Mouse (Mus musculus) kidney, postnatal 25 days (tissue): ENCODE results near the gene Slc2a13.

Experiments used
- DNase-seq, 2 experiments: peaks; one replicate each; pipeline ENCODE4 v3.0.0; 2021; ENCODE audit warnings: mixed read lengths in 2 of 2

The Slc2a13 gene

DNA sequence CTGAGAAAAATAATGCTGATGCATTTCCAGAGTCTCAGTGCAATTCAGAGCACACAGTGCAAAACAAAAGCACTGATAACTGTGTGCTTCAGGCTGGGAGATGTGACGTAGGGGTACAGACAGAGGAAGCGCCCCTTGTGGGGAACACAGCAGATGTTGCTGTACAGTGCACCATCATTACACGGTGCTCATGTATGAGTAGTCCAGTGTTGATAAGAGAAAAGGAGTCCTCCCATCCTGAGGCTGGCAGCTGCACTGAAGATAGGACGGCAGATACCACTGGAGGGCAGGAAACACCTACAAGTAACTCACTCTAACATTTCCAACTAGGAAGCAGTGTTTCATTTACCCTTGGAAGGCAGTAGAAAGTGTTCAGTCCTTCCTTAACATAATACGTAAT, 312.5 kb downstream of the Slc2a13 start:
- peak in 1 of 2 experiments; percentile 42 for DNase-seq

DNA sequence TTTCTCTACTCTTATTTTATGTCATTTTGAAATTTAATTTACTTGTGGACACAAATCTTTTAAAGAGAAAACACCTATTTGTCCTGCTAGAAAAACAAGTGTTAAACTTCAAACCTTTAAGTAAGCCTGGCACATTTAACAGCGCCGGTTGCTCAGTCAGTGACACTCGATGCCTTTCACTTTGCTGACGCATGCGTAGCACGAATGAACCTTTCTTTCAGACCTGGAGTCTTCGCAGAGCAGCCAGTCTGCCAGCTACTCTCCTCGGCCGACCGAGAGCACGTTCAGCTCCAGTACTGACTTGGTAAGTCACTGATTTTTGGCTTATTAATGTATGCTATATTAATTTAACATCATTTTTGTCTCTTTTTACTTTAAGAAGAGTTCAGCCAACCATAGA, 315.9 kb downstream of the Slc2a13 start:
- DNase-seq, result peak; percentile 58 to 71

DNA sequence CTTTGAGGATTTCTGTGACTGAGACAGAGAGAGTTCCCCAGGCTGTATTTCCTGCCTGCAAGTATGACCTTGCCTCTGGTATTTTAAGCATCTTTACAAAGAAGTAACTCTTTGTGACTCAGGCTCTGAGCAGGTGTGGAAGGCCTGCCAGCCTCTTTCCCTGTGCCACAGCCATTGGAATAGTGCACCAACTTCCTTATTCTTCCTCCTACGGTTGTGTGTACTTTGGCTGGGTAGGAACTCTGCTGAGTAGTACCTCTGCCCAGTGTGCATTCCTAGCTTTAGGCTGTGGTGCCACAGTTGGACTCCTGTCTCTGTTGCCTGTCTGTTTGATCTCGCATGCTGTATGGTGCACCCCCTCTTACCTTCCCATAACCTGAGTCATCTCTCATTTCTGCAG, 317.8 kb downstream of the Slc2a13 start:
- no peak for DNase-seq

DNA sequence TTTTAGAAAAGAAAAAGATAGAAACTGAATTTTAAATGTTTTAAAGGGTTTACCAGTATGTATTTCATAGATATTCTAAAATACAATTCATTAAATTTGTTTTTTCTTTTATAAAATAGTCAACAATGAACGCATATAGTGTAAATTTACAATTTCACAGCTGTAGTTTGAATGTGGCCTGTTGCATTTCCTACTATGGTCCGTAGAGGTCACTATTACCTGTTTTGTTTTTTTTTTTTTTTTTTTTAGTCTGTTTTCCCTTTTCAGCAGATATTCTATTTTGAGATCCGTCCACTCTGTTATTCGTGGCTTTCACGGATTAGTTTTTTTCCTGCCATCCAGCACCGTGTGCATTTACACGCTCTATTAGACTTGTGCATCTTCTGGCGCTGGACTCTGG, 320.1 kb downstream of the Slc2a13 start:
- DNase-seq, result no peak

DNA sequence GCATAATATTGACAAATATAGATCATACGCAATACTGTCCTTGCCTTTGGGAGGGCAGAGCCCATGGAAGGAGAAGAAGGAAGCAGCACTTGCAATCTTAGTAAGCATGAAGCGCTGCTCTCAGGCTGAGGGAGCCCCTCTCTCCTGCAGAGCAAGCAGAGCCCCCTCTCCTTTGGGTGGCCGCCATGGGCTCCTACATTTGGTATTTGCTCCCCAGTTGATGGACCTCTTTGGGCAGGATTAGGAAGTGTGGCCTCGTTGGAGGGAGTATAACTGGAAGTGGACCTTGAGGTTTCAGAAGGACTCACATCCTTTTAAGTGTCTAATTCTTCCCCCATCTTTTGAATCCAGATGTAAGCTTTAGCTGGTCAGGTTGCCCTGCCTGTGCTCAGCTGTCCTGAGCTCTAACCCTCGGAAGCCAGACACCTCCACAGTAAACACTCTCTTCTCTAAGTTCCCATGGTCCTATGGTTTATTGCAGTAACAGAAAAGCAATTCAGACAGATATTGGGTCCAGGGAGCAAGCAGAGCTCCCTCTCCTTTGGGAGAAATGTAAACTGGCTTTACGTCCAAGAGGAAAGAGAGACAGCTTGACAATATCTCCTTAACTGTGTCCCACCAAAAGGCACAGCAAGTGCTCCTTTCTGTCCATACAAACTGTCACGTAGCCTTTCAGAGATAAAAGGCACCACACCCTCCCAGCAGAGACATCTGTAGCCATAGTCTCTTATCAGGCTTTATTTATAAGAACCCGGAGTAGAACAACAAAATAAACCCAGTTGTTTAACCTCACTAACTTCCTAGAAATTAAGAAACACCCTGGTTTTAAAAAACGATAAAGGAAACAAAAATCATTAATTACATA, 321.3 kb downstream of the Slc2a13 start:
- no peak for DNase-seq

DNA sequence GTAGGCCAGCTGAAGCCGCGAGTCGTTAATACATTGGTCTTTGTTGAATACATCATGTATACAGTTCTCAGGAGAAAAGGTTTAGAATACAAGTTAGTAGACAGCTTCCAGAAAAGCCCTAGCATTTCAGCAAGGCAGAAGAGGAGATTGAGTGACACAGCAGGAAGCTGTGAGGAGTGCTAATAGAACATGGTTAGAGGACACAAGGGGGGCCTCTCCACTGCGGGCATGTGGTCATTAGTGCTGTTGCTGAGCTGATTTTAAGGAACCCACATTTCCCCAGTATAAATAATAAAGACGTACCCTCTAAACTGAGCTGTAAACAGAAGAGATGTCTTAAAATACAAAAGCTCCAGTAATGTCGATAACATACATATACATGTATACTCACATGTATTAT, 322.2 kb downstream of the Slc2a13 start:
- DNase-seq, result peak in 1 of 2 experiments; percentile 27

DNA sequence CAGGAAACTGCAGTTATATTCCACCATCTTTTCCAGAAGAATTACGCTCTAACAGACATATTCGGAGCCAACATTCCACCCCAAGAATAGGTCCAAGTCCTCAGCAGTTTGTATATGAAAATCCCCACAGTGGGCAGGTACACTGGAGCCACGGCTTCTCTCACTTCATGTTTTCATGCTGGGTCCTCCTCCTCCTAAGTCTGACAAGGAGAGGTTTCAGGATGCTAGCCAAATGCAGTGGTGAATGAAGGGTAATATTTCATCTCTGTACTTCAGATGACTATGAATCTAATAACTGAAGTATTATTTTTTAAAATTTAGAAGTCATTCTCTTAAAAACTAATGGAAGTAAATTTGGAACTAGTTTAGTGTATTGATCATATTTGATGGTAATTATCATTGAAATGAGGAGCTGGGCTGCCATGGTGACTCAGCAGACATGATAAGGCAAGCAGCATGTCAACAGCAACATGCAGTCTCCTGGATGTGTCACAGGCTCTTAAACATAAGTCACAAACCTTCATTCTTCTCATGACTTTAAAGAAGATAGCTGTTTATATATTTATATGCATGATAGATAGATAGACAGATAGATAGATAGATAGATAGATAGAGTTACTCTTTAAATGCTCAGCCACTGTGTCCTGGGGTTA, 332.3 kb downstream of the Slc2a13 start:
- DNase-seq, result no peak

DNA sequence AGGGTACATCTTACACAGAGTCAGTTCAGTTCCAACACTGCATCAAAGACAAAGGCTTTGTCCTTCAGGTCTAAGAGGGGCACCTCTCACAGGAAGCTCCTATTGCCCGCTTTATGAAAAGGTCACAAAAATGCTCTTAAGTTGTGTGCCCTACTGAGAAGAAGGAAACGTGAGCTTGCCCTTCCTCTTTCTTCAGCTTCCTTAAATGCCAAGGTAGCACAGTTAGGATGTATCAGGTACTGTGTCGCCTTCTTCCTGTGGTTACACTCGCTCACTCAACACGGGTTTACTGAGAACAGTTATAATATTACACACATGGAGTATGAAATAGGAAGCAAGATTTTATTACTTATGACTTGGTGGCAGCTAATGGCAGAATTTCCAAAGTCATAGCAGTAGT, 335.8 kb downstream of the Slc2a13 start:
- DNase-seq, result no peak
